Mouse (Mus musculus) embryonic facial prominence, embryonic 14.5 days (tissue): ENCODE measurements at regions not wholly inside any gene's neighbourhood (a gene's known extent, or its start where the extent isn't known, plus 50 kb on each side); places are given as distances from the start of the nearest gene placed in this dataset.

Experiments used
- ATAC-seq: fragments of 200-750 bp; cut with Nextera tagmentation; 2 replicates; pipeline ENCODE4 v1.8.0; 2017; ENCODE audit warnings: low read depth, moderate number of reproducible peaks, moderate TSS enrichment
- DNase-seq: peaks from one replicate; pipeline ENCODE4 v3.0.0-alpha.2; 2015; ENCODE audit warnings: low spot score
- H3K27ac ChIP-seq: fragments of 300-500 bp; sonication (generic); replicated peaks from 2 replicates; pipeline ENCODE4 v1.5.1; 2014; ENCODE audit warnings: low read depth, mild to moderate bottlenecking, low read length, moderate library complexity
- H3K27me3 ChIP-seq: fragments of 300-500 bp; sonication (generic); replicated peaks from 2 replicates; pipeline ENCODE4 v1.6.1; 2014; ENCODE audit warnings: low read length; ENCODE audit not compliant: control insufficient read depth, insufficient read depth
- H3K36me3 ChIP-seq: fragments of 300-500 bp; sonication (generic); 2 replicates; pipeline ENCODE4 v1.6.1; 2014; ENCODE audit warnings: low read length, mixed read lengths; ENCODE audit not compliant: control insufficient read depth, insufficient read depth
- H3K4me1 ChIP-seq: fragments of 300-500 bp; sonication (generic); 2 replicates; pipeline ENCODE4 v1.6.1; 2014; ENCODE audit warnings: antibody characterized with exemption, low read length; ENCODE audit not compliant: control insufficient read depth, insufficient read depth
- H3K4me2 ChIP-seq: fragments of 300-500 bp; sonication (generic); 2 replicates; pipeline ENCODE4 v1.6.1; 2014; ENCODE audit warnings: low read depth, mild to moderate bottlenecking, low read length, moderate library complexity, mixed read lengths
- H3K4me3 ChIP-seq: fragments of 300-500 bp; sonication (generic); 2 replicates; pipeline ENCODE4 v1.5.1; 2014; ENCODE audit warnings: low read depth, mild to moderate bottlenecking, low read length
- H3K9ac ChIP-seq: fragments of 300-500 bp; sonication (generic); 2 replicates; pipeline ENCODE4 v1.6.1; 2014; ENCODE audit warnings: low read depth, mild to moderate bottlenecking, low read length, moderate library complexity, mixed read lengths
- H3K9me3 ChIP-seq: fragments of 300-500 bp; sonication (generic); 2 replicates; pipeline ENCODE4 v1.6.1; 2016; ENCODE audit warnings: low read length; ENCODE audit not compliant: control insufficient read depth
- whole genome bisulfite sequencing: fragments of 180-500 bp; shearing (Covaris S2); extraction: QIAGEN DNeasy Blood & Tissue Kit; methylation state at CpG from one replicate; pipeline ENCODE4 v1.1.7; 2014; 5-methylcytosine and 5-hydroxymethylcytosine counted together

DNA sequence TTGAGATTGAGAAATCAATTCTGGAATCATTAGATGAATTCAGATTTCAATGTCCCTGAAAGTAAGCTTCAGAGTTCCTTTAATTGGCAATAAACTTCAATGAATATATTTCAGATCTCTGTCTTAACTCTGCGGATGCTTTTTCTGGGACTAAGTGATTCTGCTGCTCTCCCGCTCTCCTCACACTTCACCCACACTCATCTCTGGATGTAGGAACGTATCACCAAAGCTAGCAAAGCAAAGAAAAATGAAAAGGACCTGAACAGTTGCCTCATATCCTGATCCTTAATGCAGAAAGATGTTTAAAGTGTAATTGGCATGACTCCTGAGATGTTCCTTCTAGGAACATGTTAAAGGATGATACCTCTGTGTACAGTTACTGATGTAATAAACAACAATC lies 377.3 kb downstream of the Basp1 start:
- Histone ChIP-seq H3K36me3 (no peaks in the 10 kb centered on the region), H3K4me2 (no peak overlapping the region), H3K9ac (no peak overlapping the region), H3K9me3 (no peaks in the 10 kb centered on the region), H3K4me1 (no peaks in the 10 kb centered on the region), H3K27ac (no peak overlapping the region), H3K4me3 (no peak overlapping the region), H3K27me3 (no peaks in the 10 kb centered on the region)
- no peak for ATAC-seq
- WGBS, result 95% methylated on average over 3 of the region's 3 CpGs
- no peak for DNase-seq

DNA sequence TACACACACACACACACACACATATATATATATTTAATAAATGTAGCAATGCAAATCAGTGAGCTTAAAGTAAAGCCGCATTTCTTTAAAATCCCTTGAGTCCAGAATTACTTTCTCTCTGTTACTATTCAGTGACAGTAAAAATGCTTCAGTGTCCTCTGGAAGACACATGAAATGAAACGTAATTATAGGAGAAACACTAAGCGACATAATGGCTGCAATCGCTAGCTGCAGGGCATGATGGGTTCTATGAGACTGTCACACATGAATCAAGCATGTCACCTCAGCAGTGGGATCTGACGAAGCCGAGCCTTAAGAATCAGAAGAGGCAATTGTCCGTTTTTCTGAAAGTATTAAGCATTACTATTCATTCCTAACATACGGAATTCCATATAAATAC lies 385.7 kb downstream of the Basp1 start:
- Histone ChIP-seq H3K27me3 (peaks cover 3% of the 10 kb centered on the region; the same call in 1 of the 2 replicates), H3K4me3 (no peak overlapping the region), H3K27ac (no peak overlapping the region), H3K9me3 (no peaks in the 10 kb centered on the region), H3K36me3 (no peaks in the 10 kb centered on the region), H3K4me2 (no peak overlapping the region), H3K4me1 (0 out of 2 replicates have a peak, but pooled peaks cover 8% of the 10 kb centered on the region), H3K9ac (no peak overlapping the region)
- 76% methylated on average over 8 of the region's 8 CpGs for WGBS
- DNase-seq, result no peak
- ATAC-seq, result no peak

DNA sequence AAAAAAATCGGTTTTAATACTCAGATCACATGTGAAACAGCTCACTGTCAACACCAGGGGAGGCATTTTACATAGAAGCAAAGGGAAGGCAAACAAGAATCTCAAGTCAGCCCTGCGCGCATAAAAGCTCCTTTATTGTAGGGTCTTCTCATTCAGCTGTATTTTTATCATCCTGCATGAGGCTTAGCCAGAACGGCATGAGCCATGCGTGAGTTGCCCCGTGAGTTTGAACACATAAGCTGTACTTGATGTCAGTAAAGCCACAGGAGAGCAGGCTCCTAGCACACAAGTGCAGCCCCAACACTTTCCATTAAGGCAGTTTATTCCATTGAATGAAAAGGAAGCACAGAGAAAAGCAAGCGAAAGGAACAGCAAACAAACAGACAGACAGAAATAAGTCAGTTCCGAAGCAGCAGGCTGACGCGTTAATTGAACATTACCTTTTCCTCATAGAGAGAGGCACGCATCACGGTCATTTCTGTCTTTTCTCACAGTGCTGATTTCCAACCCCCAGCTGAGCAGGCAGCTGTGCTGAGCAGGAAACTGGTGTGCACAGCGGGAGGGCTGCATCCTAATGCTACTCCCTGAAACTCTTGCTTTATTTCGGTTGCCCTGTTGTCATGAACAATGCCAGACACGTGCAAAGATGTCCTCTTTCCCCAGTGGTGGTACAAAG lies 386.6 kb downstream of the Basp1 start:
- Histone ChIP-seq H3K36me3 (no peaks in the 10 kb centered on the region), H3K4me2 (peak overlapping the region; percentile 50), H3K27me3 (peaks cover 3% of the 10 kb centered on the region; the same call in 1 of the 2 replicates), H3K4me3 (peak overlapping the region; percentile 23), H3K27ac (no peak overlapping the region), H3K4me1 (0 out of 2 replicates have a peak, but pooled peaks cover 8% of the 10 kb centered on the region), H3K9me3 (no peaks in the 10 kb centered on the region), H3K9ac (peak overlapping the region; percentile 19; the same call in 1 of the 2 replicates)
- 5% methylated on average over 15 of the region's 15 CpGs for WGBS
- DNase-seq (peak; percentile 39), ATAC-seq (peak; percentile 60; the same call in 1 of the 2 replicates)

DNA sequence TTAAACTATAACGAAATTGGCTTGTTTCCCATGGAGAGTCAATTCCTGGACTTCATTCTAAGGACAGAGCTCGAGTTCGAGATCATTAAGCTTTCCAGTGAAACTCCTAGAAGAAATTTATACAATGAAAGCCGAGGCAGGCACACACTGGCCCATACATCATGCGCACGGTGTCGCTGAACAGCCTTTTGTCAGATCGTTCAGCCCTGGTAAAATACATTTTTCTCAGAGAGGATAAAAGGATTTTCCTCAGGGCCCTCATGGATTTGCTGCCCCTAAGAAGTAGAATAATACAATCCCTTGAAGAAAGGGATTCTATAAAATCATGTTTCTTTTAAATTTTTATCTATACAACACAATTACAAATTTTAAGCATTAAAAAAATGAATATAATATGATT lies 387.2 kb downstream of the Basp1 start:
- no peaks in the 10 kb centered on the region for H3K9me3 ChIP-seq
- no peak overlapping the region for H3K4me3 ChIP-seq
- no peak overlapping the region for H3K4me2 ChIP-seq
- no peak overlapping the region for H3K27ac ChIP-seq
- WGBS, result 59% methylated on average over 8 of the region's 8 CpGs
- H3K4me1 ChIP-seq, result 0 out of 2 replicates have a peak, but pooled peaks cover 8% of the 10 kb centered on the region
- peaks cover 3% of the 10 kb centered on the region; the same call in 1 of the 2 replicates for H3K27me3 ChIP-seq
- H3K36me3 ChIP-seq, result no peaks in the 10 kb centered on the region
- ATAC-seq (no peak), DNase-seq (no peak)
- no peak overlapping the region for H3K9ac ChIP-seq

DNA sequence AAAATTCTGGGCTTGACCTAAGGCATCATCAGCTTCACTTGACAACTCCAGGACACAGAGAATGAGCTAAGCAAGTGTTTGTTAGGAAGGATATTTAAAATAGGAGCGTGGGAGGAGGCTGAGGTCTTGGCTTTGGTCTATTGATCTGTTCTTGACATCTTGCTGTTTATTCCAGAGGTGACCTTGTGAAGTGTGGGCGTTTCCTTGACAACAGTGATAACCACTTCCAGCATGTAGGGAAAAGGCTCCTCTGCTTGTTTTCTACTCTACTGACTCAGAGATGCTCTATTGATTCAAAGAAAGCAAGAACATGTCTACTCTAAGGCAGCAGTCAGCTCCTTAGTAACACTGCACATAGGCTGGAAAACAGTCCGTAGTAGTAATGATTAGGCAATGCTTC lies 392.6 kb downstream of the Basp1 start:
- Histone ChIP-seq H3K27me3 (no peaks in the 10 kb centered on the region), H3K4me3 (no peak overlapping the region), H3K4me2 (no peak overlapping the region), H3K27ac (no peak overlapping the region), H3K9me3 (no peaks in the 10 kb centered on the region), H3K4me1 (no peaks in the 10 kb centered on the region), H3K9ac (no peak overlapping the region), H3K36me3 (no peaks in the 10 kb centered on the region)
- ATAC-seq (no peak), DNase-seq (no peak)
- 72% methylated on average over 3 of the region's 3 CpGs for WGBS

DNA sequence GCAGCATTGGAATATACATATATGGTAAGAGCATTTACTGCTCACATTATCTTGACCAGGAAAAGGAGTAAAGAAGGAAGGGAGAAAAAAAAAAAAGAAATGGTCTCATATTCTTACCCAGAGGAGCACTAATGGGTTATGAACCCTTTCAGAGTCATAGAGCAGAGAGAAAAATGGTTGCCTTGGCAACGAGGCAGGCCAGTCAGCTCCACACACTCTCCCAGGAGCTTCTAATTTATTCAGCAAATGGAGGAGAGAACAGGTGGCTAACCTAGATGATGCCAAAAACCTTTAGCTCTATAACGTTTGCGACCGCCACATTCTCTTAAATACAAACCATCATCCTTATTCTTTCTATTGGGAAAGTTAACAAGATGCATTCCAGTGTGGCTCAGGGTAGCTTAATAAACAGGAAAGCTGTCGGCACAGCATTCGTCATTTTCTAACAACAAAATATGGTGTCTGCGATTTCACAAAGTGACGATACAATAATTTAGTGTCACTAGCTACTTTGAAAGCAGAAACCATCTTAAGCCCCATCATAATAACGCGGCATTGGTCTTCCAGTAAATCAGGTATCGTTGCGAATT lies 394.1 kb downstream of the Basp1 start:
- peak; percentile 87 for ATAC-seq
- H3K27me3 ChIP-seq, result no peaks in the 10 kb centered on the region
- H3K27ac ChIP-seq, result no peak overlapping the region
- no peak overlapping the region for H3K9ac ChIP-seq
- no peaks in the 10 kb centered on the region for H3K36me3 ChIP-seq
- no peak overlapping the region for H3K4me3 ChIP-seq
- no peaks in the 10 kb centered on the region for H3K4me1 ChIP-seq
- no peak overlapping the region for H3K4me2 ChIP-seq
- peak; percentile 61 for DNase-seq
- 75% methylated on average over 12 of the region's 12 CpGs for WGBS
- no peaks in the 10 kb centered on the region for H3K9me3 ChIP-seq

DNA sequence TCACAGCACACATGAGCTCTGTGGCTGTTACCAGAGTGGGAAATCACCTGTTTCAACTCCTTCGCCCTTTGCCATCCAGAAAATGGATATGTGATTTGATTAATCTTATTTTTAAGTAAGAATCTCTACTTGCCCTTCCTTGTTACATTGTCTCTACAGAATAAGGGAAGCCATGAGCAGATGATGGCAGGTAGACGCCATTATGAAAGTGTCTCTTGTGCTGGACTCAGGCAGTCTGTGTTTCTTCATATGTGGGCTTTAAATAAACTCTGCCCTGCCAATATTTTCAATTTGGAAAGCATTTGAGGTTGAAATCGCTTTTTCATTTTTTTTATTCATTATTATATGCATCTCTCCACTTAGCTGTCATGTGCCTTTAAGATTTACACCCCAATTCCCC lies 394.6 kb downstream of the Basp1 start:
- H3K9ac ChIP-seq, result no peak overlapping the region
- H3K27me3 ChIP-seq, result no peaks in the 10 kb centered on the region
- WGBS, result 78% methylated on average over 3 of the region's 3 CpGs
- no peak overlapping the region for H3K27ac ChIP-seq
- DNase-seq (no peak), ATAC-seq (no peak)
- H3K4me2 ChIP-seq, result no peak overlapping the region
- no peaks in the 10 kb centered on the region for H3K9me3 ChIP-seq
- H3K4me1 ChIP-seq, result no peaks in the 10 kb centered on the region
- no peak overlapping the region for H3K4me3 ChIP-seq
- no peaks in the 10 kb centered on the region for H3K36me3 ChIP-seq

DNA sequence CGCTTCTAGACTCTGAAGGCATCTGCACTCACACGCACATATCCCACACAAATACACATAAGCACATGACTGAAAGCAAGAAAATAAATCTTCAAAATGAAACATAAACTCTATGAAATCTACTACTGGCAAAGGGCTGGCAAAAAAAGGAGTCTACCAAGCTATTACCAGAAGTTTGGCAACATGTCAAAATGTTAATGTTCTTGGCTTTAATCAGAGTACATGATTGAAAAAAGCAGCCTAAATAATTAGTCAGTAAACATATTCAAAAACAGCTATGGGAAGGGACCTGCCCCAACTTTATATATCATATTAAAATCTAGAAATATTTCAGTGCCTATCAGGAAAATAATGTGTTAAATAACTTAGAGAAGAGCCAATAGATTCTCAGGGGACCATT lies 405.8 kb downstream of the Basp1 start:
- no peaks in the 10 kb centered on the region for H3K36me3 ChIP-seq
- 82% methylated on average over 2 of the region's 2 CpGs for WGBS
- no peak for DNase-seq
- no peak overlapping the region for H3K9ac ChIP-seq
- H3K4me3 ChIP-seq, result no peak overlapping the region
- H3K27ac ChIP-seq, result no peak overlapping the region
- no peak for ATAC-seq
- no peak overlapping the region for H3K4me2 ChIP-seq
- no peaks in the 10 kb centered on the region for H3K9me3 ChIP-seq
- H3K4me1 ChIP-seq, result no peaks in the 10 kb centered on the region
- no peaks in the 10 kb centered on the region for H3K27me3 ChIP-seq

DNA sequence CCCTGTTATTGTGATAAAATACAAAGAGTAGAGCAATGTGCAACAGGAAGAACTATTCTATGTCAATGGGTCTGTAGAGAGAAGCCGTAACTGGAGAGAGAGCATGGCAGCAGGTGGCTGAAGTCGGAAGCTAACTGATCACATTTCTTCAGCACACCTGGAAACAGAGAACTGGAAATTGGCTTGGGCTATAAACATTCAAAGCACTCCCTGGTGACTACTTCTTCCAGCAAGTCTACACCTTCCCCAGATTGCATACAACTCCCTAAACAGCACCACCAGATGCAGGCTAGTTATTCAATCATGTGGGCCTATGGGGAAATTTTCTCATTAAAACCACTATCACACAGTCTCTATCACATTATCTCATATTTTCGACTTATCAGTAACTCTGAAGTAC lies 413.4 kb downstream of the Basp1 start:
- no peaks in the 10 kb centered on the region for H3K9me3 ChIP-seq
- DNase-seq (peak; percentile 41), ATAC-seq (peak; percentile 90; the same call in 1 of the 2 replicates)
- H3K4me2 ChIP-seq, result no peak overlapping the region
- no peaks in the 10 kb centered on the region for H3K4me1 ChIP-seq
- H3K9ac ChIP-seq, result no peak overlapping the region
- 79% methylated on average over 3 of the region's 3 CpGs for WGBS
- no peaks in the 10 kb centered on the region for H3K27me3 ChIP-seq
- H3K36me3 ChIP-seq, result no peaks in the 10 kb centered on the region
- H3K4me3 ChIP-seq, result no peak overlapping the region
- H3K27ac ChIP-seq, result no peak overlapping the region
